Mouse (Mus musculus) intestine, embryonic 14.5 days (tissue): ENCODE data around the gene Rgma. TPM values are rescaled to one million over a fixed set of nuclear protein-coding genes. Genes with fewer than 3 reads are reported as not detected.

Experiments used
- ATAC-seq: fragments of 200-750 bp; cut with Nextera tagmentation; replicated peaks from 2 replicates; pipeline ENCODE4 v1.8.0; 2017; ENCODE audit warnings: low read depth, moderate number of reproducible peaks, moderate TSS enrichment, moderate library complexity; ENCODE audit not compliant: low FRiP score, low TSS enrichment
- DNase-seq: peaks from one replicate; pipeline ENCODE4 v3.0.0-alpha.2; 2018; ENCODE audit warnings: low spot score
- H3K27ac ChIP-seq: fragments of 300-500 bp; sonication (generic); 2 replicates; pipeline ENCODE4 v1.5.1; 2014; ENCODE audit warnings: low read depth, mild to moderate bottlenecking, control low read depth
- H3K27me3 ChIP-seq: fragments of 300-500 bp; sonication (generic); replicated peaks from 2 replicates; pipeline ENCODE4 v1.6.1; 2014; ENCODE audit warnings: low read length, control low read depth; ENCODE audit not compliant: control insufficient read depth, insufficient read depth
- H3K36me3 ChIP-seq: fragments of 300-500 bp; sonication (generic); 2 replicates; pipeline ENCODE4 v1.6.1; 2014; ENCODE audit warnings: low read length, control low read depth; ENCODE audit not compliant: control insufficient read depth, insufficient read depth
- H3K4me1 ChIP-seq: fragments of 300-500 bp; sonication (generic); replicated peaks from 2 replicates; pipeline ENCODE4 v1.6.1; 2014; ENCODE audit warnings: low read length, control low read depth, mixed read lengths; ENCODE audit not compliant: control insufficient read depth, insufficient read depth
- H3K4me2 ChIP-seq: fragments of 300-500 bp; sonication (generic); 2 replicates; pipeline ENCODE4 v1.6.1; 2014; ENCODE audit warnings: low read length
- H3K4me3 ChIP-seq: fragments of 300-500 bp; sonication (generic); 2 replicates; pipeline ENCODE4 v1.5.1; 2014; ENCODE audit warnings: low read depth, low read length, control low read depth, mixed read lengths
- H3K9ac ChIP-seq: fragments of 300-500 bp; sonication (generic); 2 replicates; pipeline ENCODE4 v1.6.1; 2014; ENCODE audit warnings: mild to moderate bottlenecking, low read length
- H3K9me3 ChIP-seq: fragments of 300-500 bp; sonication (generic); 2 replicates; pipeline ENCODE4 v1.6.1; 2016; ENCODE audit warnings: low read length, control low read depth; ENCODE audit not compliant: control insufficient read depth
- WGBS: fragments of 180-500 bp; shearing (Covaris S2); extraction: QIAGEN DNeasy Blood & Tissue Kit; methylation state at CpG from one replicate; pipeline ENCODE4 v1.1.7; 2014; 5-methylcytosine and 5-hydroxymethylcytosine counted together
- polyA plus RNA-seq: library from polyadenylated mRNA; unstranded; fragments of >200 nt; fragmentation: Nextera tagmentation; extraction: Ambion mirVana; gene quantifications from 2 replicates; pipeline ENCODE4 v1.2.1, GENCODE M21; 2014

Gene Rgma
- polyA plus RNA-seq, 1 experiment from 2014 or later = 11.5 TPM

DNA sequence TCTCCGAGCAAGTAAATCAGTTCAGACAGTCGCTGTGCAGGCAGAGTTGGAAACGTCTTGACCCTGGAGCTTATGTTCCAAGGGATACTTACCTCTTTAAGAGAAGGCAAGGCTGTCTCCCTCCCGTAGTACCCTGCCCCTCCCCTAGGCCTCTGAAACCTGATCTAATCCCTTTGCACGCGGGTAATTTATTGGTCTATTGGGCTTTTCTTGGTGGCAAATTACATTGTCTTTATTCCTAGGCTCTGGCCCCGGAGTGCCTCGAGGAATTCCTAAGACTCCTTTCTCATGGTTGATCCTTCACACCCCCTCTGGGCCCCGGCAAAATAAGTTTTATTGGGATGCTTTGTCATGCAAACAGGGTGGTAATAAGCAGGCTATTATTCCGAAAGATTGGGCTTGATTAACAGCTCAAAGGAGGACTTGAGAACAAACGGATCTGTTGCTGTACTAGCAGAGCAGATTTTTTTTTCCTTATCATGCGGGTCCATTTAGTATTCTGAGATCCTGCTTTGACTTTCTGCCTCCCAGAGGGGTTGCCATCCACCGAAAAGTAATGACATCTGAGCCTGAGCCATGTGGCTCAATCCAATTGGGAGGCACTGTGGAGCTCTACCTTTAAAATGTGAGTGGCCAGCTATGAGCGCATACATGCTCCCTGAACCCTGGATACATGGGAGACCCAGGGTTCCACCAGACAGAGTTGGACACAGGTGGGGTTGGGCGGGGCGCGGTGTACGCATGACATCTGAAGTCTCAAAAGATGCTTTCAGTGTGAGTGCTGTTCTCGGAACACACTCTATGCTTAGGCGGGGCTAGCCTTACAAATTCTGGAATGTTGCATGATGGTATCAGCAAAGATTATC, 25.0 kb downstream of the Rgma start:
- Histone ChIP-seq H3K27me3 (no peaks in the 10 kb centered on the region), H3K4me3 (peak overlapping the region; percentile 20), H3K36me3 (peaks cover 8% of the 10 kb centered on the region; the same call in 1 of the 2 replicates), H3K9ac (no peak overlapping the region), H3K27ac (no peak overlapping the region), H3K9me3 (no peaks in the 10 kb centered on the region), H3K4me1 (peaks cover 35% of the 10 kb centered on the region), H3K4me2 (peak overlapping the region; percentile 48)
- ATAC-seq (peak; percentile 24), DNase-seq (no peak)
- 27% methylated on average over 20 of the region's 20 CpGs for WGBS

DNA sequence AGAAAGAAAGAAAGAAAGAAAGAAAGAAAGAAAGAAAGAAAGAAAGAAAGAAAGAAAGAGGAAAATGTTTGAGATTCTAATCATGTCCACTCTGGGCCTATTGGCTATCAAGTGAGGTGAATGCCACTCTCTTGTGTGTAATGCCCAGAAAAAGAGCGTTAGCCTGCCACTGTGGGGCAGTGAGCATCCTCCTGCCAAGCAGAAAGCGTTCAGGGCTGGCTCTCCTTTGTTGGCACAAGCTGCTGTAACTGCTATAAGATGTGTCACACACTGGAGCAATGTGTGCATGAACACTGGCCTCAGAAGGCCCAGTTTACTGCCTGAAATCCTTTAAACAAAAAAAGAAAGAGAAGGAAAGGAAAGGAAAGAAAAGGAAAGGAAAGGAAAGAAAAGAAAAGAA, 26.8 kb downstream of the Rgma start:
- peaks cover 32% of the 10 kb centered on the region for H3K4me1 ChIP-seq
- 80% methylated on average over 2 of the region's 2 CpGs for WGBS
- no peak overlapping the region for H3K27ac ChIP-seq
- H3K36me3 ChIP-seq = peaks cover 20% of the 10 kb centered on the region
- no peaks in the 10 kb centered on the region for H3K27me3 ChIP-seq
- no peak overlapping the region for H3K4me3 ChIP-seq
- no peaks in the 10 kb centered on the region for H3K9me3 ChIP-seq
- H3K4me2 ChIP-seq = no peak overlapping the region
- no peak overlapping the region for H3K9ac ChIP-seq
- ATAC-seq (no peak), DNase-seq (no peak)

- Histone ChIP-seq H3K4me2 (no peak overlapping the region), H3K36me3 (peaks cover 23% of the 10 kb centered on the region), H3K4me3 (no peak overlapping the region), H3K27ac (no peak overlapping the region), H3K27me3 (no peaks in the 10 kb centered on the region), H3K4me1 (peaks cover 28% of the 10 kb centered on the region), H3K9ac (no peak overlapping the region), H3K9me3 (no peaks in the 10 kb centered on the region)
- 81% methylated on average over 1 of the region's 1 CpGs for WGBS
- ATAC-seq (no peak), DNase-seq (no peak)
Measured at GRCm38 (mm10) chr7:73402671-73403070, 27.4 kb downstream of the Rgma start.

DNA sequence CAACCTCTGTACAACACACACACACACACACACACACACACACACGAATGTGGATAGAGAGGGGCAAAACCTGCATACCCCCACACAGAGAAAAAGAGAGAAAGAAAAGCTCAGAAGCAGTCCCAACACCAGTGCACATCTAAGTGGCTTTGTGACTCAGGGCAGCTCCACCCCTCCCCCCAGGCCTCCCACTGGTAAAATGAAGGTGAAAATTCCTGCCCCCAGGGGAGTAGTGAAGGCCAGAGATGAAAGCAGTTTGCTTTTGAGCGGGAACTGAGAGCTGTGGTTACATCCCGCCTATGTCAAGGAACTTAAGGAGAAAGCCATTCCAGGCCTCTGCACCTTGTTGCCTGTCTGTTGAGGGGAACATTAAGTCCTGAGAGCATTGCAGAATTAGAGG, 28.2 kb downstream of the Rgma start:
- DNase-seq = no peak
- Histone ChIP-seq H3K9ac (no peak overlapping the region), H3K36me3 (peaks cover 23% of the 10 kb centered on the region), H3K9me3 (no peaks in the 10 kb centered on the region), H3K27ac (no peak overlapping the region), H3K27me3 (no peaks in the 10 kb centered on the region), H3K4me1 (peaks cover 22% of the 10 kb centered on the region), H3K4me2 (no peak overlapping the region), H3K4me3 (no peak overlapping the region)
- 48% methylated on average over 3 of the region's 3 CpGs for WGBS
- no peak for ATAC-seq

GRCm38 (mm10) chr7:73405550-73405949, 30.2 kb downstream of the Rgma start:
- H3K9me3 ChIP-seq = no peaks in the 10 kb centered on the region
- WGBS = 97% methylated on average over 11 of the region's 11 CpGs
- H3K4me3 ChIP-seq = no peak overlapping the region
- H3K4me2 ChIP-seq = no peak overlapping the region
- no peak overlapping the region for H3K9ac ChIP-seq
- H3K27ac ChIP-seq = no peak overlapping the region
- peaks cover 39% of the 10 kb centered on the region for H3K36me3 ChIP-seq
- no peaks in the 10 kb centered on the region for H3K27me3 ChIP-seq
- ATAC-seq (no peak), DNase-seq (no peak)
- H3K4me1 ChIP-seq = 0 out of 2 replicates have a peak, but pooled peaks cover 2% of the 10 kb centered on the region

GRCm38 (mm10) chr7:73411523-73411922, 36.2 kb downstream of the Rgma start:
- Histone ChIP-seq H3K36me3 (peaks cover 54% of the 10 kb centered on the region), H3K27me3 (no peaks in the 10 kb centered on the region), H3K9me3 (no peaks in the 10 kb centered on the region), H3K4me3 (no peak overlapping the region), H3K9ac (no peak overlapping the region), H3K4me2 (no peak overlapping the region), H3K27ac (no peak overlapping the region), H3K4me1 (0 out of 2 replicates have a peak, but pooled peaks cover 3% of the 10 kb centered on the region)
- ATAC-seq = no peak
- whole genome bisulfite sequencing = 73% methylated on average over 7 of the region's 7 CpGs
- no peak for DNase-seq

GRCm38 (mm10) chr7:73411986-73412385, 36.7 kb downstream of the Rgma start:
- ATAC-seq = no peak
- Histone ChIP-seq H3K4me1 (0 out of 2 replicates have a peak, but pooled peaks cover 3% of the 10 kb centered on the region), H3K9ac (no peak overlapping the region), H3K9me3 (no peaks in the 10 kb centered on the region), H3K4me2 (no peak overlapping the region), H3K27ac (no peak overlapping the region), H3K4me3 (no peak overlapping the region), H3K27me3 (no peaks in the 10 kb centered on the region), H3K36me3 (peaks cover 54% of the 10 kb centered on the region)
- WGBS = 92% methylated on average over 4 of the region's 4 CpGs
- no peak for DNase-seq

GRCm38 (mm10) chr7:73412419-73412818, 37.1 kb downstream of the Rgma start:
- 83% methylated on average over 7 of the region's 7 CpGs for WGBS

DNA sequence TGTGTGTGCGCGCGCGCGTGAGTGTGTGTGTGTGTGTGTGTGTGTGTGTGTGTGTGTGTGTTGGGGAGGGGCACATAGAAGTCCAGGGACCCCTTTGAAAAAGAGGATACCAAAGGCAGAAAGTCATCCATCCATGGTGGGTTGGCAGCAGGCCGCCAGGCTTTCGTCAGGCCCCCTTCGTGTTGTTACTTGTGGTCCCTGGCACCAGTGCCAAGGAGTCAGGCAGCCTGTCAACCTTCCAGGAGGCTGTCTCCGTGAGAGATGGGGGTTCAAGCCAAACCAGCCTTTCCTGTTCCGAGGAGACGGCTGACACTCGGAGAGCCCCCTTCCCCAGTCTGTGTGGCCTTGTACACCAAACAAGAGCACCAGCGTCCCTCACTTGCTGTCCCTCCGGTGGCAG, 38.9 kb downstream of the Rgma start:
- no peak overlapping the region for H3K4me3 ChIP-seq
- H3K9me3 ChIP-seq = no peaks in the 10 kb centered on the region
- peaks cover 69% of the 10 kb centered on the region for H3K36me3 ChIP-seq
- H3K27ac ChIP-seq = no peak overlapping the region
- no peak overlapping the region for H3K9ac ChIP-seq
- WGBS = 78% methylated on average over 14 of the region's 14 CpGs
- H3K4me2 ChIP-seq = no peak overlapping the region
- H3K27me3 ChIP-seq = no peaks in the 10 kb centered on the region
- no peak for DNase-seq
- no peak for ATAC-seq
- H3K4me1 ChIP-seq = 0 out of 2 replicates have a peak, but pooled peaks cover 3% of the 10 kb centered on the region

More at GRCm38 (mm10) chr7:73412419-73412818, 37.1 kb downstream of the Rgma start:
- no peak overlapping the region for H3K4me2 ChIP-seq
- 0 out of 2 replicates have a peak, but pooled peaks cover 3% of the 10 kb centered on the region for H3K4me1 ChIP-seq
- H3K36me3 ChIP-seq = peaks cover 55% of the 10 kb centered on the region
- ATAC-seq (no peak), DNase-seq (no peak)
- H3K27ac ChIP-seq = no peak overlapping the region
- H3K9ac ChIP-seq = no peak overlapping the region
- H3K27me3 ChIP-seq = no peaks in the 10 kb centered on the region
- H3K9me3 ChIP-seq = no peaks in the 10 kb centered on the region
- H3K4me3 ChIP-seq = no peak overlapping the region
